Mouse (Mus musculus) megakaryocyte, embryonic 14.5 days (primary cell): Measurements from ENCODE around the gene Bbs2.

ENCODE experiments used
- FLI1 ChIP-seq: IDR thresholded peaks from 2 replicates; pipeline ENCODE4 v1.6.1; 2012; ENCODE audit warnings: low read length, inconsistent platforms, mixed read lengths
- GATA1 ChIP-seq: IDR thresholded peaks from 3 replicates; pipeline ENCODE4 v1.6.1; 2012; ENCODE audit warnings: mixed read lengths, low read length, inconsistent platforms, borderline replicate concordance

DNA sequence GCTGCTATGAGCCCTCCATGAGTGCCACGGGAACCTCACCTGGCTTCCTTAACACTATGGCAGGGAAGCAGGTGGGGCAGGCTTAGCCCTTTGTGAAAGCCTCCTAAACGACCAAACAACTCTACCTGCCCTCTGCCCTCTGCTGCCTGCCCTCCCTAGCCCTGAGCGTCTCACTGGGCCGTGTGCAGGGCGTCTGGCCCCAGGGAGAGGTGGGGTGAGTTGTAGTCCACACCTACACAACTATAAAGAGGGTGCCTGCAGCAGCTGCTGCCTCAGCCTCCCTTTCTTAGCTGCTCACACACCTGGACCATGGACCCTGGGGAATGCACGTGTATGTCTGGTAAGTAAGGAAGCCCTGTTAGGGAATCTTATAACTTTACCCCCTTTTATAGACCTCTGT, 38.2 kb upstream of the Bbs2 start, which contains the start of gene Mt4:
- TF ChIP-seq GATA1: no peak
- TF ChIP-seq FLI1: no peak
